Comparison of ENCODE assay signal across 12 mouse cellular contexts in the genomic region with DNA sequence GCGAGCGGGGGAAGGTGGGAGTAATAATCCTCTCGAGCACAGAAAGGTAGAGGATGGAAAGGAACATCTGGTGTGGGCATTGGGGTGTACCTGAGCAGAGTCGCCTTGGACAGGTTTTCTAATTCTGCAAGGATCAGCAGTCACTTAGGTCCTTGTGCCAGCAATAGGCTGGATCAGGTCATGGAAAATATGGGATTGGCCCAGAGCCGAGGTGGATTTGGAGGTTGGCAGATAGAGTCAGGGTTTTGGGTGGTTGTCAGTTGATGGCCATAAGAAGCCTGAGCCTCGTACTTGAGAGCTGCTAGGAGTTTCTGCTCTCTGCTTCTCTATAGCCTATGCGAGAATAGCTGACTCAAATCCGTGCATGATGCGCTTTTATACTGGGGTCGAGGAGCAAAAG.
"Had no signal": no experiment of that assay in that cellular context is flagged by ENCODE, and none has a peak within 500 bp of the region (broad histone marks: within the 10 kb centered on the region; RNA-seq: fewer than 3 reads in every experiment).

No protein-coding gene starts in this region.

- DNase-seq: retina, postnatal 1 day; right cerebral cortex, adult 18-20 months; right cerebral cortex, postnatal 14 days; right cerebral cortex, postnatal 25 days; right cerebral cortex, postnatal 4 days; spleen, adult 18-20 months; thymus, adult 18-20 months; thymus, adult 2 months; thymus, postnatal 14 days; thymus, postnatal 25 days; thymus, postnatal 36 days; thymus, postnatal 4 days had no signal
